Mouse (Mus musculus) CH12.LX (cell line): Measurements from ENCODE around the gene Gabarapl2. TPM values are rescaled to one million over a fixed set of nuclear protein-coding genes. Genes with fewer than 3 reads are reported as not detected.

Source experiments
- DNase-seq: peaks from one replicate; pipeline ENCODE4 v3.0.0-alpha.2; 2013; ENCODE audit errors: extremely low read depth
- H3K27ac ChIP-seq: 2 replicates; pipeline ENCODE4 v1.5.1; 2012; ENCODE audit warnings: low read depth, mild to moderate bottlenecking, control low read depth, moderate library complexity; ENCODE audit not compliant: insufficient read depth
- H3K27me3 ChIP-seq: replicated peaks from 2 replicates; pipeline ENCODE3; 2012; ENCODE audit warnings: inconsistent platforms
- H3K36me3 ChIP-seq, 2 experiments: replicated peaks in 1 of 2; 2 replicates each; pipeline versions ENCODE3 to v1.6.1; 2012; ENCODE audit warnings: inconsistent platforms in 1 of 2, low read length in 1 of 2, mild to moderate bottlenecking in 1 of 2, mixed read lengths in 1 of 2, moderate library complexity in 1 of 2; ENCODE audit not compliant: control insufficient read depth in 1 of 2, insufficient read depth in 1 of 2
- H3K4me1 ChIP-seq, 2 experiments: 2 replicates each; pipeline ENCODE4 v1.6.1; 2012; ENCODE audit warnings: inconsistent platforms in 1 of 2, moderate library complexity in 1 of 2; ENCODE audit not compliant: insufficient read depth in 2 of 2, control insufficient read depth in 1 of 2
- H3K4me2 ChIP-seq: 2 replicates; pipeline ENCODE4 v1.6.1; 2012; ENCODE audit warnings: low read depth, mild to moderate bottlenecking, control low read depth; ENCODE audit not compliant: poor library complexity, insufficient read depth, severe bottlenecking
- H3K4me3 ChIP-seq, 3 experiments: fragments of 150-350 bp in 1 of 3; sonication (generic) in 1 of 3; replicated peaks in 1 of 3; 2 replicates each; pipeline versions ENCODE3 to v1.5.1; 2011 to 2012; ENCODE audit warnings: low read depth in 2 of 3, low read length in 2 of 3, mild to moderate bottlenecking in 2 of 3, moderate library complexity in 2 of 3, control low read depth in 1 of 3, improper control_type of control experiment in 1 of 3, inconsistent platforms in 1 of 3, mixed read lengths in 1 of 3; ENCODE audit not compliant: poor library complexity in 1 of 3
- H3K79me2 ChIP-seq: replicated peaks from 2 replicates; pipeline ENCODE4 v1.6.1; 2012; ENCODE audit warnings: mild to moderate bottlenecking, moderate library complexity; ENCODE audit not compliant: control insufficient read depth, poor library complexity, insufficient read depth, severe bottlenecking; ENCODE audit errors: extremely low read depth
- H3K9ac ChIP-seq: 2 replicates; pipeline ENCODE4 v1.6.1; 2012; ENCODE audit warnings: low read depth, mild to moderate bottlenecking, control low read depth, moderate library complexity; ENCODE audit not compliant: insufficient read depth
- H3K9me3 ChIP-seq: replicated peaks from 2 replicates; pipeline ENCODE3; 2012; ENCODE audit warnings: low read length, inconsistent platforms, mixed read lengths
- ELF1 ChIP-seq: IDR thresholded peaks from 2 replicates; pipeline ENCODE4 v1.6.1; 2014; ENCODE audit warnings: low read depth, mild to moderate bottlenecking, inconsistent platforms, low read length, improper control_type of control experiment
- EP300 ChIP-seq: IDR thresholded peaks from 2 replicates; pipeline ENCODE4 v1.6.1; 2011; ENCODE audit warnings: low read length, improper control_type of control experiment
- GABPA ChIP-seq: IDR thresholded peaks from 2 replicates; pipeline ENCODE4 v1.6.1; 2012; ENCODE audit warnings: low read depth, low read length, improper control_type of control experiment, inconsistent platforms; ENCODE audit not compliant: insufficient replicate concordance
- IRF4 ChIP-seq: IDR thresholded peaks from 2 replicates; pipeline ENCODE4 v1.6.1; 2014; ENCODE audit warnings: low read depth, mild to moderate bottlenecking, inconsistent platforms, low read length, improper control_type of control experiment
- JUN ChIP-seq: IDR thresholded peaks from 2 replicates; pipeline ENCODE4 v1.6.1; 2011; ENCODE audit warnings: low read depth, mild to moderate bottlenecking, low read length, improper control_type of control experiment, moderate library complexity; ENCODE audit not compliant: insufficient read depth
- MAFK ChIP-seq: IDR thresholded peaks from 2 replicates; pipeline ENCODE4 v1.6.1; 2011; ENCODE audit warnings: low read length, improper control_type of control experiment; ENCODE audit not compliant: insufficient replicate concordance
- MXI1 ChIP-seq: IDR thresholded peaks from 2 replicates; pipeline ENCODE4 v1.6.1; 2011; ENCODE audit warnings: mild to moderate bottlenecking, low read depth, low read length, improper control_type of control experiment
- RAD21 ChIP-seq: IDR thresholded peaks from 2 replicates; pipeline ENCODE4 v1.6.1; 2011; ENCODE audit warnings: low read depth, mild to moderate bottlenecking, low read length, improper control_type of control experiment, moderate library complexity
- RCOR1 ChIP-seq: conservative IDR thresholded peaks from 2 replicates; pipeline ENCODE4 v1.6.1; 2012; ENCODE audit warnings: low read depth, mild to moderate bottlenecking, inconsistent platforms, low read length, improper control_type of control experiment
- SIN3A ChIP-seq: IDR thresholded peaks from 2 replicates; pipeline ENCODE4 v1.6.1; 2012; ENCODE audit warnings: low read length, improper control_type of control experiment, inconsistent platforms
- ZKSCAN1 ChIP-seq: IDR thresholded peaks from 2 replicates; pipeline ENCODE4 v1.6.1; 2012; ENCODE audit warnings: low read depth, inconsistent platforms, low read length, improper control_type of control experiment, borderline replicate concordance
- ZNF384 ChIP-seq: IDR thresholded peaks from 2 replicates; pipeline ENCODE4 v1.6.1; 2012; ENCODE audit warnings: low read depth, low read length, improper control_type of control experiment, inconsistent platforms
- dilution Hi-C: fragments of 300-500 bp; cut with MboI; formaldehyde crosslinking; loops from 2 replicates; pipeline ENCODE4 v1.14.3; 2020; ENCODE audit warnings: low sequenced_read_pairs; ENCODE audit not compliant: extremely low pct_unique_long_range_greater_than_20kb, extremely low pct_ligation_motif_present
- in situ Hi-C: fragments of 300-500 bp; cut with MboI; formaldehyde crosslinking; loops from 3 replicates; pipeline ENCODE4 v1.14.3; 2019; ENCODE audit warnings: low sequenced_read_pairs, low pct_ligation_motif_present, low pct_unique_long_range_greater_than_20kb, mixed read lengths
- polyA plus RNA-seq: library from polyadenylated mRNA; unstranded; fragments of >175 nt; gene quantifications from 2 replicates; pipeline ENCODE4 v1.2.1, GENCODE M21; 2012; ENCODE audit warnings: low read depth; ENCODE audit not compliant: insufficient read length
- total RNA-seq, 2 experiments: library from RNA; depleted of rRNA; stranded (reverse); fragments of 300-350 nt in 1 of 2; fragments of >200 nt in 1 of 2; gene quantifications; 2 replicates each; pipeline ENCODE4 v1.2.3; 2012 to 2014

Gabarapl2 gene
- total and polyA plus RNA-seq, 3 experiments = 29.8 to 61.0 (median 42.1) TPM

- Histone ChIP-seq H3K79me2 (no peaks in the 10 kb centered on the region), H3K9ac (no peak overlapping the region), H3K36me3 (peaks cover 50 to 77% of the 10 kb centered on the region in 2 experiments), H3K9me3 (peaks cover 26% of the 10 kb centered on the region), H3K27me3 (no peaks in the 10 kb centered on the region), H3K4me3 (no peak overlapping the region), H3K4me2 (no peak overlapping the region), H3K4me1 (peaks cover 0 to 6% of the 10 kb centered on the region in 2 experiments; a peak in 2 of 4 replicates), H3K27ac (no peak overlapping the region)
- in situ Hi-C loops = no loop called here
- dilution Hi-C loops = no loop called here
- no peak for TF ChIP-seq IRF4
- TF ChIP-seq EP300 = no peak
- no peak for TF ChIP-seq JUN
- TF ChIP-seq MAFK = no peak
- no peak for DNase-seq
Observed at GRCm38 (mm10) chr8:111974138-111974537, 33.6 kb downstream of the Gabarapl2 start.

DNA sequence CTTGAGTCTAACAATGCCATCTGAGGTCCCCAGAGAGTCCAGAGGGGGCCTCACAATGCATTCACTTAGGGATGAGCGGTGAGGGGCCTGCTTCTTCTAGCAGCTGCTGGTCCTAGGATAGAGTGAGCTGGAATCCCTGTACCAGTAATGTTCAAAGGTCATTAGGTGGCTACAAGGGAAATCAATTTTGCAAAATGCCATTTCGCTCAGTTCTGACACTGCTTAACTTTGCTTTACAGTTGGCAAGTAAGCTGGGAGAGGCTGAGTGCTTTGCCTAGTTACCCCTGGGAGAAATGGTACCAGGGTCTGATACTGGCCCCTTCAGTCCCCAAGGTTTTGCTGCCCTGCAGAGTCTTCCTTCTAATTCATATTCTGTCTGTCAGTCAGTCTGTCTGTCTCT, 35.2 kb downstream of the Gabarapl2 start:
- H3K4me2 ChIP-seq = no peak overlapping the region
- peaks cover 51 to 85% of the 10 kb centered on the region in 2 experiments for H3K36me3 ChIP-seq
- H3K27me3 ChIP-seq = no peaks in the 10 kb centered on the region
- in situ Hi-C loops (no loop called here), dilution Hi-C loops (no loop called here)
- H3K79me2 ChIP-seq = no peaks in the 10 kb centered on the region
- peaks cover 26% of the 10 kb centered on the region for H3K9me3 ChIP-seq
- H3K4me3 ChIP-seq = no peak overlapping the region
- H3K9ac ChIP-seq = no peak overlapping the region
- TF ChIP-seq RCOR1 = no peak
- no peak overlapping the region for H3K27ac ChIP-seq
- peaks cover 0 to 6% of the 10 kb centered on the region in 2 experiments; a peak in 2 of 4 replicates for H3K4me1 ChIP-seq
- DNase-seq = no peak

GRCm38 (mm10) chr8:111976326-111976725, 35.8 kb downstream of the Gabarapl2 start:
- Histone ChIP-seq H3K36me3 (peaks cover 50 to 85% of the 10 kb centered on the region in 2 experiments), H3K4me2 (no peak overlapping the region), H3K4me3 (no peak overlapping the region), H3K4me1 (peaks cover 0 to 6% of the 10 kb centered on the region in 2 experiments; a peak in 2 of 4 replicates), H3K27ac (no peak overlapping the region), H3K9ac (no peak overlapping the region), H3K9me3 (peaks cover 26% of the 10 kb centered on the region), H3K79me2 (no peaks in the 10 kb centered on the region), H3K27me3 (no peaks in the 10 kb centered on the region)
- no peak for DNase-seq
- dilution Hi-C loops = no loop called here
- in situ Hi-C loops = no loop called here
- TF ChIP-seq SIN3A = no peak
- TF ChIP-seq GABPA = no peak
- TF ChIP-seq ZKSCAN1 = no peak
- TF ChIP-seq ELF1 = no peak
- no peak for TF ChIP-seq ZNF384
- no peak for TF ChIP-seq MXI1
- TF ChIP-seq RAD21 = no peak
